Mouse (Mus musculus) liver, embryonic 14.5 days (tissue): ENCODE results near the gene Picalm.

ENCODE experiments used
- CTCF ChIP-seq: IDR thresholded peaks from 2 replicates; pipeline ENCODE4 v1.5.1; 2016; ENCODE audit warnings: antibody characterized with exemption, low read depth, control low read depth
- EP300 ChIP-seq: IDR thresholded peaks from 2 replicates; pipeline ENCODE4 v1.6.1; 2016; ENCODE audit warnings: antibody characterized with exemption, low read depth

DNA sequence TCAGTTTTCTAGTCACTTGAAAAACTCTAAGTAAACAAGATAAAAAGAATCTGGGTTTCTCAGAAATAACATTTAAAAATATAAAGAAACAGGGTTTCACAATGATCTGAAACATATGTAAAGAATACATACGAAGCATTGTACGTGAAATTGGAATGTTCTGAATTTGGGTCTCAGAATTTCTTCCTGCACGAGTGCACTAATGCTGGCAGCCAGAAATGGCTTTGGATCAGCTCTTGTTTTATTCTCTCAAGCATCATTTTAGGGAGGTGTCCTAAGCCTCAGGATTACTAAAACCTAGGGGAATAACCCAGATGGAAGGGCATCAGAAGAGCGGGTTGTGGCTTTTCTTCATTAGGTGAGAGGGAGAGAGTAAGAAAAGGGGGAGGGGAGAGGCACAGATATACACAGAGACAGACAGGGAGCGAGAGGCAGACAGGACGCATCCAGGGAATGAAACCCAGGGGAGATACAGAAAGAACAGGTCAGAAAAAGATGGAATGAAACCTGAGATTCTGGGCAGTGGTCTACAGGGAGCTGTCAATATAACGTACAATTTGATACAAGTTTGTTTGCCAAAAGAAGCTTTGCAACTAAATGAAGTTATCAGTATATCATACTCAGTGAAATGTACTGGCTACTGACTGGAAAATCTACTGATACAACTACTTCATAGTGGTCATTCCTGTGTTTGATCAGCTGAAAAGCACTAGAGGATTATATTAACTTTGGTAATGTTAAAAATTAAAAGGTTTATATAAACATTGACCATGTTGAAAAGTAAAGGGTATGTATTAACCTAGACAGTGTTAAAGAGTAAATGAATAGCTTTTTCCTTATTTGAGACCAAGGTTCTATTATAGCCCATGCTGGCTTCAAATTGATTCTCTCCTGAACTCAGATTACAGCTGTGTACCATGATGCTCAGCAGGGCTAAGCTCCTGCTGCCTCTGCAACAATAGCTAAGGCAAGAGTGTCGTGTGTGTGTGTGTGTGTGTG lies 37.3 kb upstream of the Picalm start:
- TF ChIP-seq CTCF (no peak), EP300 (no peak)
